Mouse (Mus musculus) fibroblast of lung, adult 2 months (primary cell): ENCODE data around the gene Trim68.
"Not testable (repeated sequence)": the region's sequence is repeated elsewhere in the genome, so short reads cannot be mapped to it uniquely, and the experiment has no call there.

Experiments used
- DNase-seq: peaks from one replicate; pipeline ENCODE4 v3.0.0-alpha.2; 2011; ENCODE audit warnings: low read depth

Gene Trim68

GRCm38 (mm10) chr7:102686944-102687501, at the start of gene Trim68:
TSS of gene Trim68 (minus strand) at chr7:102687327.
- DNase-seq: peak; percentile 75

- no peak for DNase-seq
Observed at GRCm38 (mm10) chr7:102733793-102734192, 46.7 kb upstream of the Trim68 start.

GRCm38 (mm10) chr7:102727391-102727790, 40.3 kb upstream of the Trim68 start, which contains the start of gene Olfr559:
TSS of gene Olfr559 (minus strand) at chr7:102727491.
- DNase-seq: no peak

- no peak for DNase-seq
Observed at GRCm38 (mm10) chr7:102718970-102719369, 31.8 kb upstream of the Trim68 start, which contains the start of gene Olfr33. TSS of gene Olfr33 (minus strand) at chr7:102719070.

GRCm38 (mm10) chr7:102701915-102702314, 14.8 kb upstream of the Trim68 start, which contains the start of gene Olfr558:
TSS of gene Olfr558 (plus strand) at chr7:102702215.
- no peak for DNase-seq

GRCm38 (mm10) chr7:102698461-102698860, 11.3 kb upstream of the Trim68 start:
- no peak for DNase-seq

GRCm38 (mm10) chr7:102695358-102696125, 8.4 kb upstream of the Trim68 start, which contains the start of gene Olfr557:
TSS of gene Olfr557 (plus strand) at chr7:102695910.
- peak; percentile 8 for DNase-seq

- peak; percentile 35 for DNase-seq
Observed at GRCm38 (mm10) chr7:102681916-102682315, 5.2 kb downstream of the Trim68 start.

GRCm38 (mm10) chr7:102676225-102676624, 10.9 kb downstream of the Trim68 start:
- DNase-seq: no peak

GRCm38 (mm10) chr7:102665378-102665777, 21.7 kb downstream of the Trim68 start:
- peak; percentile 7 for DNase-seq

- DNase-seq: no peak
Observed at GRCm38 (mm10) chr7:102664599-102664998, 22.5 kb downstream of the Trim68 start, which contains the start of gene Olfr556. TSS of gene Olfr556 (plus strand) at chr7:102664899.

- DNase-seq: no peak
Observed at GRCm38 (mm10) chr7:102658523-102658922, 28.6 kb downstream of the Trim68 start, which contains the start of gene Olfr555. TSS of gene Olfr555 (plus strand) at chr7:102658823.

GRCm38 (mm10) chr7:102644945-102645344, 42.2 kb downstream of the Trim68 start:
- not testable (repeated sequence) for DNase-seq

- DNase-seq: no peak
Observed at GRCm38 (mm10) chr7:102638132-102638531, 49.0 kb downstream of the Trim68 start, which contains the start of gene Olfr554. TSS of gene Olfr554 (plus strand) at chr7:102638432.

GRCm38 (mm10) chr7:102636665-102637064, 50.5 kb downstream of the Trim68 start:
- peak; percentile 20 for DNase-seq
